Mouse (Mus musculus) intestine, embryonic 15.5 days (tissue): ENCODE measurements around the gene Ggt1. TPM values are rescaled to one million over a fixed set of nuclear protein-coding genes. Genes with fewer than 3 reads are reported as not detected.
A peak's percentile ranks its signal among the peaks of the same experiment; 100 is the strongest.

Experiments
- ATAC-seq: fragments of 200-750 bp; cut with Nextera tagmentation; 2 replicates; pipeline ENCODE4 v1.8.0; 2017; ENCODE audit warnings: moderate TSS enrichment, moderate library complexity
- H3K27ac ChIP-seq: fragments of 300-500 bp; sonication (generic); 2 replicates; pipeline ENCODE4 v1.5.1; 2015; ENCODE audit warnings: mild to moderate bottlenecking, inconsistent platforms
- H3K27me3 ChIP-seq: fragments of 300-500 bp; sonication (generic); replicated peaks from 2 replicates; pipeline ENCODE4 v1.6.1; 2015; ENCODE audit warnings: inconsistent platforms
- H3K36me3 ChIP-seq: fragments of 300-500 bp; sonication (generic); 2 replicates; pipeline ENCODE4 v1.6.1; 2015; ENCODE audit warnings: inconsistent platforms
- H3K4me1 ChIP-seq: fragments of 300-500 bp; sonication (generic); replicated peaks from 2 replicates; pipeline ENCODE4 v1.6.1; 2015; ENCODE audit warnings: inconsistent platforms
- H3K4me2 ChIP-seq: fragments of 300-500 bp; sonication (generic); replicated peaks from 2 replicates; pipeline ENCODE4 v1.6.1; 2015; ENCODE audit warnings: mild to moderate bottlenecking, inconsistent platforms
- H3K4me3 ChIP-seq: fragments of 300-500 bp; sonication (generic); replicated peaks from 2 replicates; pipeline ENCODE4 v1.5.1; 2015; ENCODE audit warnings: inconsistent platforms
- H3K9ac ChIP-seq: fragments of 300-500 bp; sonication (generic); 2 replicates; pipeline ENCODE4 v1.6.1; 2015; ENCODE audit warnings: inconsistent platforms
- H3K9me3 ChIP-seq: fragments of 300-500 bp; sonication (generic); 2 replicates; pipeline ENCODE4 v1.6.1; 2016; ENCODE audit warnings: inconsistent platforms
- WGBS: fragments of 180-500 bp; shearing (Covaris S2); methylation state at CpG from one replicate; pipeline ENCODE4 v1.1.7; 2015; 5-methylcytosine and 5-hydroxymethylcytosine counted together
- polyA plus RNA-seq: library from polyadenylated mRNA; unstranded; fragments of >200 nt; fragmentation: Nextera tagmentation; extraction: Ambion mirVana; gene quantifications from 2 replicates; pipeline ENCODE4 v1.2.1, GENCODE M21; 2015

Ggt1 gene
- polyA plus RNA-seq, 1 experiment from 2014 or later: 46.5 TPM

- ATAC-seq: no peak
Observed at GRCm38 (mm10) chr10:75552701-75553450, 8.5 kb upstream of the Ggt1 start.

GRCm38 (mm10) chr10:75554090-75554489 lies 7.3 kb upstream of the Ggt1 start:
- H3K9ac ChIP-seq: no peak overlapping the region
- H3K4me3 ChIP-seq: no peak overlapping the region
- H3K9me3 ChIP-seq: no peaks in the 10 kb centered on the region
- no peaks in the 10 kb centered on the region for H3K36me3 ChIP-seq
- peak; percentile 29; the same call in 1 of the 2 replicates for ATAC-seq
- H3K27me3 ChIP-seq: 0 out of 2 replicates have a peak, but pooled peaks cover 6% of the 10 kb centered on the region
- 86% methylated on average over 8 of the region's 8 CpGs for WGBS
- no peak overlapping the region for H3K4me2 ChIP-seq
- no peak overlapping the region for H3K27ac ChIP-seq
- peaks cover 10% of the 10 kb centered on the region for H3K4me1 ChIP-seq

More at GRCm38 (mm10) chr10:75552701-75553450, 8.5 kb upstream of the Ggt1 start:
- H3K27me3 ChIP-seq: no peaks in the 10 kb centered on the region
- no peak overlapping the region for H3K27ac ChIP-seq
- H3K9ac ChIP-seq: no peak overlapping the region
- H3K4me2 ChIP-seq: no peak overlapping the region
- peaks cover 10% of the 10 kb centered on the region; the same call in 1 of the 2 replicates for H3K4me1 ChIP-seq
- H3K4me3 ChIP-seq: no peak overlapping the region
- H3K9me3 ChIP-seq: no peaks in the 10 kb centered on the region
- 61% methylated on average over 13 of the region's 13 CpGs for WGBS
- H3K36me3 ChIP-seq: no peaks in the 10 kb centered on the region

- ATAC-seq: no peak
- peaks cover 15% of the 10 kb centered on the region for H3K27me3 ChIP-seq
- H3K4me1 ChIP-seq: peaks cover 24% of the 10 kb centered on the region
- H3K36me3 ChIP-seq: no peaks in the 10 kb centered on the region
- WGBS: 85% methylated on average over 6 of the region's 6 CpGs
- no peak overlapping the region for H3K4me3 ChIP-seq
- no peak overlapping the region for H3K9ac ChIP-seq
- no peak overlapping the region for H3K4me2 ChIP-seq
- no peak overlapping the region for H3K27ac ChIP-seq
- H3K9me3 ChIP-seq: no peaks in the 10 kb centered on the region
Observed at GRCm38 (mm10) chr10:75555557-75555956, 5.8 kb upstream of the Ggt1 start.

- Histone ChIP-seq H3K4me2 (no peak overlapping the region), H3K4me3 (no peak overlapping the region), H3K36me3 (no peaks in the 10 kb centered on the region), H3K27ac (no peak overlapping the region), H3K9ac (no peak overlapping the region), H3K27me3 (peaks cover 20% of the 10 kb centered on the region), H3K9me3 (no peaks in the 10 kb centered on the region), H3K4me1 (peaks cover 23% of the 10 kb centered on the region)
- 65% methylated on average over 9 of the region's 9 CpGs for WGBS
- peak; percentile 30; the same call in 1 of the 2 replicates for ATAC-seq
Observed at GRCm38 (mm10) chr10:75556026-75556425, 5.4 kb upstream of the Ggt1 start.

GRCm38 (mm10) chr10:75558515-75558914 lies 2.9 kb upstream of the Ggt1 start:
- peaks cover 29% of the 10 kb centered on the region for H3K27me3 ChIP-seq
- H3K27ac ChIP-seq: no peak overlapping the region
- H3K4me1 ChIP-seq: peaks cover 21% of the 10 kb centered on the region
- ATAC-seq: no peak
- 30% methylated on average over 3 of the region's 3 CpGs for WGBS
- H3K9me3 ChIP-seq: no peaks in the 10 kb centered on the region
- no peak overlapping the region for H3K4me2 ChIP-seq
- H3K36me3 ChIP-seq: no peaks in the 10 kb centered on the region
- no peak overlapping the region for H3K9ac ChIP-seq
- H3K4me3 ChIP-seq: no peak overlapping the region

- peaks cover 21% of the 10 kb centered on the region for H3K4me1 ChIP-seq
- no peaks in the 10 kb centered on the region for H3K36me3 ChIP-seq
- H3K4me3 ChIP-seq: peak overlapping the region; percentile 64
- H3K4me2 ChIP-seq: peak overlapping the region; percentile 99
- ATAC-seq: no peak
- H3K27ac ChIP-seq: no peak overlapping the region
- no peak overlapping the region; the same call in 1 of the 2 replicates for H3K9ac ChIP-seq
- H3K27me3 ChIP-seq: peaks cover 29% of the 10 kb centered on the region
- WGBS: 9% methylated on average over 14 of the region's 14 CpGs
- H3K9me3 ChIP-seq: no peaks in the 10 kb centered on the region
Observed at GRCm38 (mm10) chr10:75559041-75559675, 2.2 kb upstream of the Ggt1 start.

- no peaks in the 10 kb centered on the region for H3K36me3 ChIP-seq
- WGBS: under 1% methylated on average over 75 of the region's 75 CpGs
- H3K9me3 ChIP-seq: no peaks in the 10 kb centered on the region
- H3K27ac ChIP-seq: no peak within 1 kb of the TSS
- peak within 1 kb of the TSS; percentile 99 for H3K4me2 ChIP-seq
- peaks cover 21% of the 10 kb centered on the region for H3K4me1 ChIP-seq
- peak; percentile 39 for ATAC-seq
- H3K4me3 ChIP-seq: peak within 1 kb of the TSS; percentile 64
- H3K27me3 ChIP-seq: peaks cover 29% of the 10 kb centered on the region
- peak within 1 kb of the TSS; percentile 53 for H3K9ac ChIP-seq
Observed at GRCm38 (mm10) chr10:75559676-75560548, 1.5 kb upstream of the Ggt1 start, which contains the start of gene Lrrc75b. Gene Lrrc75b, minus strand, starts transcription at chr10:75560330.

GRCm38 (mm10) chr10:75560549-75560899 lies 880 bp upstream of the Ggt1 start:
- Histone ChIP-seq H3K4me3 (peak overlapping the region; percentile 64), H3K4me1 (peaks cover 24% of the 10 kb centered on the region), H3K27ac (no peak overlapping the region), H3K9ac (no peak overlapping the region), H3K4me2 (peak overlapping the region; percentile 99), H3K27me3 (peaks cover 29% of the 10 kb centered on the region), H3K9me3 (no peaks in the 10 kb centered on the region), H3K36me3 (no peaks in the 10 kb centered on the region)
- WGBS: 24% methylated on average over 6 of the region's 6 CpGs
- ATAC-seq: no peak

GRCm38 (mm10) chr10:75562596-75562995 lies 1.2 kb downstream of the Ggt1 start:
- Histone ChIP-seq H3K27me3 (peaks cover 29% of the 10 kb centered on the region), H3K9me3 (no peaks in the 10 kb centered on the region), H3K27ac (no peak overlapping the region), H3K36me3 (no peaks in the 10 kb centered on the region), H3K4me3 (no peak overlapping the region), H3K4me1 (peaks cover 27% of the 10 kb centered on the region), H3K9ac (no peak overlapping the region), H3K4me2 (no peak overlapping the region)
- WGBS: 77% methylated on average over 8 of the region's 8 CpGs
- ATAC-seq: no peak

GRCm38 (mm10) chr10:75564687-75565265 lies 3.4 kb downstream of the Ggt1 start:
- no peak overlapping the region; the same call in 1 of the 2 replicates for H3K4me2 ChIP-seq
- ATAC-seq: no peak
- H3K4me1 ChIP-seq: peaks cover 22% of the 10 kb centered on the region
- H3K4me3 ChIP-seq: no peak overlapping the region
- WGBS: 83% methylated on average over 12 of the region's 12 CpGs
- H3K9me3 ChIP-seq: no peaks in the 10 kb centered on the region
- H3K9ac ChIP-seq: no peak overlapping the region
- H3K36me3 ChIP-seq: no peaks in the 10 kb centered on the region
- 0 out of 2 replicates have a peak overlapping the region, but pooled peaks have one; percentile 4 for H3K27ac ChIP-seq
- peaks cover 21% of the 10 kb centered on the region for H3K27me3 ChIP-seq

GRCm38 (mm10) chr10:75565436-75565835 lies 4.0 kb downstream of the Ggt1 start:
- WGBS: 49% methylated on average over 6 of the region's 6 CpGs
- Histone ChIP-seq H3K27ac (peak overlapping the region; percentile 74), H3K9ac (no peak overlapping the region), H3K9me3 (no peaks in the 10 kb centered on the region), H3K4me1 (peaks cover 15% of the 10 kb centered on the region; the same call in 1 of the 2 replicates), H3K4me3 (no peak overlapping the region), H3K4me2 (peak overlapping the region; percentile 37), H3K36me3 (no peaks in the 10 kb centered on the region), H3K27me3 (peaks cover 15% of the 10 kb centered on the region)
- ATAC-seq: peak; percentile 70
